Mouse (Mus musculus) bone marrow, adult 2 months (tissue): ENCODE results near the gene Nrxn2.

Source experiments
- CTCF ChIP-seq: fragments of 200-500 bp; IDR thresholded peaks from 2 replicates; pipeline ENCODE4 v1.5.1; 2011; ENCODE audit warnings: low read length, control low read depth; ENCODE audit not compliant: control insufficient read depth, insufficient read depth
- POLR2A ChIP-seq: fragments of 200-500 bp; IDR thresholded peaks from 2 replicates; pipeline ENCODE4 v1.6.1; 2011; ENCODE audit warnings: low read depth, mild to moderate bottlenecking, control low read depth, low read length, borderline replicate concordance; ENCODE audit not compliant: control insufficient read depth

GRCm38 (mm10) chr19:6376643-6377042, 41.9 kb upstream of the Nrxn2 start:
- no peak for TF ChIP-seq CTCF
- TF ChIP-seq POLR2A, result no peak
